Mouse (Mus musculus) left cerebral cortex, adult 2 months (tissue): Measurements from ENCODE around the gene Prrt2. TPM values are rescaled to one million over a fixed set of nuclear protein-coding genes. Genes with fewer than 3 reads are reported as not detected.
A peak's percentile ranks its signal among the peaks of the same experiment; 100 is the strongest.

Experiments
- DNase-seq, 2 experiments: peaks; one replicate each; pipeline ENCODE4 v3.0.0; 2021 to 2022; ENCODE audit warnings: low spot score in 2 of 2, mixed read lengths in 1 of 2; ENCODE audit errors: extremely low spot score in 1 of 2
- H3K27ac ChIP-seq: fragments of 200-600 bp; 2 replicates; pipeline ENCODE4 v1.8.1; 2022
- H3K4me3 ChIP-seq: fragments of 200-600 bp; 2 replicates; pipeline ENCODE4 v1.8.1; 2022
- CTCF ChIP-seq: fragments of 200-600 bp; IDR thresholded peaks from 2 replicates; pipeline ENCODE4 v1.8.1; 2022; ENCODE audit warnings: antibody characterized with exemption, mild to moderate bottlenecking, moderate library complexity
- intact Hi-C: fragments of 180-260 bp; cut with DNase I; formaldehyde crosslinking; loops from one replicate; pipeline ENCODE4 v1.15.1; 2025
- total RNA-seq, 2 experiments: library from RNA; stranded (reverse); gene quantifications; 2 replicates each; pipeline ENCODE4 v1.2.3; 2021

Prrt2 gene
- total RNA-seq, 2 experiments from 2014 or later = 214 to 216 TPM

DNA sequence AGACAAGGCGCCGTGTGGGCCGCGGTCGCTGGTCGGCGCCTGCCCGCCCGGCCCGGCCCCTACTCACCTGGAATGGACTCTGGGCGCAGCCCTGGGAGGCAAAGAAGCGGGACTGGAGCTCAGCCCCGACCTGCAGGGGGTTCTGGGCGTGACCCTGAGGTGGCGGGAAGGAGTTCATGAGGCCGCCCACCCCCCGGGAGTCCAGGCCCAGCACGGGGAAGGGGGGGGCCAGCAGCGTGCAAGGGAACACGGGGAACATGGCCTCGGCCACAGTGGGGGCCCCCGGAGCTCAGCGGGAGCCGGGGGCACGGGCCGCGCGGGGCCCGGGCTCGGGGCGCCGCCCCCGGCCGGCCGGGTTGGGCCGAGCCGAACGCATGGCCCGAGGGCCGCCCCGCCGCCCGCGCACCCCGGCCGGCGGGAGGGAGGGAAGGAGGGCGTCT, 5.2 kb upstream of the Prrt2 start:
- H3K4me3 ChIP-seq = peak overlapping the region; percentile 56
- peak; percentile 62 to 69 for DNase-seq
- no peak for TF ChIP-seq CTCF
- H3K27ac ChIP-seq = peak overlapping the region; percentile 97
- intact Hi-C loops = loop anchor here (2.0 to 5.0 kb wide), 2 partner anchors 75 to 144 kb away; partner anchors contain the start of genes Sez6l2 and Taok2

DNA sequence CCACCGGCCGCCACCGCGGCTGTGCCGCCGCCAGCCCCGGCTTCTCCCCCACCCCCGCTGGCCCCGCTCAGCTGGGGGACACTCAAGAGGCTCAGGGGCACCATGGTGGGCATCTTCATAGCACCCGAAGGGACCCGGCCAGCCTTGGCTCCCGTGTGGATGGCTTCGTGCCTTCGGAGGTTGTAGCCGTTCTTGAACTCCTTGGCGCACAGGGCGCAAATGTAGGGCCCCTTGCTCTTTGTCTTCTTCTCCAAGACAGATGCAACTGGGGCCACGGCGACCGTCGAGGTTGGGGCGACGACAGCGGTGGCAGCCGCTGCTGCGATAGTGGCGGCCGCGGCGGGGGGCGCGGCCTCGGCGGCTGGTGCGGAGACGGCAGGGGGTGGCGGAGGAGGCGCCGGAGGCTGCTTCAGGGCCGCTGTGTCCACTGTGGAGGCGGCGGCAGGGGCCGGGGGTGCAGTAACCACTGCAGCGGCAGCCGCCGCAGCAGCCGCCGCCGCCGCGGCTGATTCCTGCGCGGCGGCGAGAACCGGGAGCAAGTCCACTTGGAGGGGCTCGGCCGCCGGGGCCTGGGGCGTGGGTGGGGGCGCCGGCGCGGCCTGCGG, 4.6 kb upstream of the Prrt2 start:
- peak; percentile 47 to 52 for DNase-seq
- TF ChIP-seq CTCF = no peak
- Histone ChIP-seq H3K27ac (peak overlapping the region; percentile 97), H3K4me3 (peak overlapping the region; percentile 56)
- intact Hi-C loops = loop anchor here (2.0 to 5.0 kb wide), 2 partner anchors 75 to 143 kb away; partner anchors contain the start of genes Sez6l2 and Taok2

DNA sequence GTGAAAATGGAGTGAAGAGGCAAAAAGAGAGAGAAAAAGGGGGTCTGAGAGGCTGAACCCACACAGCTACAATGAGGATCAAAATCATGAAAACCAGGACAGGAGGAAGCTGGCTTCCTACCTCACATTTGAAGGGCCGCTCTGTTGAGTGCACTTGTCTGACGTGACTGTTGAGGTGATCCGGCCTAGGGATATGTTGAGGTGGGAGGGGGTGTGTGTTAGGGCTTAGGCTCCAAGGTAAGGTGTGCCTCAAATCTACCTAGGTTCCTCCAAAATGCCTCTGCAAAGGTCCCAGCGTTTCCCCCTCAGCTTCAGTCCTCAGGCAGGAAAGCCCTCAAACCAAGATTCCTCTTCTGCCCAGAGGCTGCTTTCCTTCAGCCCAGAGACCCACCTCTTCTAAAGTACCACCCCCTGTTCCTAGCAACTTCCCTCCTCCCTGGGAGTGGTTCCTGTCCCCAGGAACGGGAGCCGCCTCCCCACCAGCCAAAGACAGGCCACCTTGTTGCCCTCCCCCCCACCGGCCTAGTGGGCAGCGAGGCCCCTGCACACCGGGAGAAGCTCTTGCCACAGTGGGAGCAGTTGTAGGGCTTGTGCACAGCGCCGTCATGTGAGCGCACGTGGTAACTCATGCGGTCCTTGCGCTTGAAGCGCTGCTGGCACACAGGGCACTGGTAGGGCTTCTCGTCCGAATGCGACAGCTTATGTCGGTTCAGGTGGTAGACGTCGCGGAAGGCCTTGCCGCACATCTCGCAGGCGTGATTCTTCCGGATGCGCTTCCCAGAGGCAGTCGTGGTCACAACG, 3.9 kb upstream of the Prrt2 start:
- H3K27ac ChIP-seq = peak overlapping the region; percentile 97
- peak overlapping the region; percentile 56 for H3K4me3 ChIP-seq
- peak; percentile 78 for DNase-seq
- intact Hi-C loops = loop anchor here (5.0 kb wide), 2 partner anchors 143 to 203 kb away; partner anchors contain the start of gene Taok2
- peak; percentile 45 for TF ChIP-seq CTCF

DNA sequence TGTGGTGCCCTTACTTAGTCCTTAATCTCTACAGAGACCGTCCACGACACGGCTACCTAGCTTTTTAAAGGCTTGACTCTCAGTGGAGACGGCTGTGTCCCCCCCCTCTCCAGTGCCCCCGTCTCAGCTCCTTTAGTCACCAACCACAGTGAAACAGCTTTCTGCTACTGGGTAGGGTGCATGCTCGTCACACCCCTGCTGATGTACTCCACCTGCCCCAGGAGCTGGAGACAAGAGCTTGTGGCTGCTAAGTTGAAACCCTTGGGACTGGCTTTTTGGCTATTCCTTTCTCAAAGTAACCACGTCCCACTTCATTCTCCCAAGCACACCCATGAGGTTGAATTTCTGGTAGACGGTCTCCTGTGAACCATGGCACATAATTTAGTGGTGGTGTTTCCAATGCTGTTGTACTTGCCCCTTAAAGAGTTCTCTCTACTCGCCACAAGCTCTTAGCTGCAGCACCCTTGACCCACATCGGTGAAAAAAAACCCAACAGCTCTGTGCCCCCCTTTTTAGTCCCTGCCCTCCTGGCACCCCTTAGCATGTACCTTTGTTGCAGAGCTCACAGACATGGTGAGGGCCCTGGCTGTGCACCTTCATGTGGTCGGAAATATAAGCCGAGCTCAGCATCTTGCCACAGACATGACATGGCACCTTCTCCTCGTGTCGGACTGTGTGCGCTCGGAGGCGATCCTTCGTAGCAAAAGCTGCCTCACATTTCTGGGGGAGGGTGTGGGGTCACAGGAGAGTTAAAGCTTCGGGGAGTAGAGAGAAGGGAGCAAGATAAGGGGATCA, 3.1 kb upstream of the Prrt2 start:
- intact Hi-C loops = loop anchor here (5.0 kb wide), 1 partner anchor 202 kb away; no protein-coding TSS in a partner anchor
- Histone ChIP-seq H3K27ac (peak overlapping the region; percentile 97), H3K4me3 (peak overlapping the region; percentile 56)
- no peak for DNase-seq
- TF ChIP-seq CTCF = no peak

DNA sequence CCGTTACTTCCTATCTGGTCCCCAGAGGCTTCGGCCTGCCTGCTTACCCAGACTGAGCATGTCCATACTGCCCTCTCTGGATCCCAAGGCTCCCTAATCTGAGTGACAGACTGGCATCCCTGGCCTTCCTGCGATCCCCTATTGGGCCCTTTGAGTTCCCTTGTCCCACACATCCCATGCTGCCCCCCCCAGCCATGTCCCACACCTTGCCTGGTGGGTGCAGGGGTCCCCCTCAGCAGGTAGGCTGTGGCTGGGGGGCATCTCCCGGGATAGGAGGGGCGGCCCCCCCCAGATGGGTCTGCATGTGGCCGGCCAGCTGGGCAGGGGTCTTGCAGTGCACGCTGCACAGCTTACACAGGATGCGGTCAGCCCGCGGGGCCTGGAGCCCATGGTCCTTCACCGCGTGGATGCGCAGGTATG, 2.3 kb upstream of the Prrt2 start:
- H3K27ac ChIP-seq = peak overlapping the region; percentile 95
- peak in 1 of 2 experiments; percentile 19 for DNase-seq
- H3K4me3 ChIP-seq = peak overlapping the region; percentile 56
- no peak for TF ChIP-seq CTCF
- intact Hi-C loops = loop anchor here (5.0 kb wide), 1 partner anchor 201 kb away; no protein-coding TSS in a partner anchor

DNA sequence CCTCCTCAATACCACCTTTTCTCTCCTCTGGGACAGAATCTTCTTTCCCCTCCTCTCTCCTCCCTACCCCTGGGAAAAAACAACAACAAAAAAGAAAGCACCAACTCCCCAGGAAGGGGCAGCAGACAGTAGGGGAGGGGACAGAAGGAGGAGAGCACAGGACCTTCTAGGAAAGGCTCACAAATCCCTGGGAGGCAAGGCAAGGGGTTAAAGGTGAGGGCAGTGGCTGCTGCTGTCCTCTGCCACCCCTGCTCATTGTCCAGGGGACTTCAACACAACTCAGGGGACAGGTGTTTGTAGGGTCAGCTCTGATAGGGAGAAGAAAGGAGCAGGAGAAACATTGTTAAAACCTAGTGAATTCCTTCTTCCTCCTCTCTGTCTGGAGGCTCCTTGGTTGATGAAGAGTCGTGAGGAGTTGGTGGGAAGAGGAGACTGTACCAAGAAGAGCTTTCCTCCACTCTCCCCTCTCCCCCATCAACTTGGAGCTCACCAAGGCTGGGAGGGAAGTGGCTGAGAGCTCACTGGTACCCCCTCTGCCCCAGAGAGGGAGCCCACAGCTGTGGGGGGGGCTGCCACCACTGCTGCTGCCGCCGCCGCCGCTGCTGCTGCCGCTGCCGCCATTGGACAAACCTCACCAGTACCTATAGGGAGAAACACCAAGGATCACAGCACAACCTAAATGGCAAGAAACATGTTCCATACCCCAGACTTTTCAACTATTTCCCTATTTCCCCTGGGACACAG, 1.7 kb upstream of the Prrt2 start:
- Histone ChIP-seq H3K4me3 (no peak overlapping the region), H3K27ac (peak overlapping the region; percentile 95)
- DNase-seq = no peak
- intact Hi-C loops = loop anchor here (5.0 kb wide), 1 partner anchor 200 kb away; no protein-coding TSS in a partner anchor
- TF ChIP-seq CTCF = no peak

DNA sequence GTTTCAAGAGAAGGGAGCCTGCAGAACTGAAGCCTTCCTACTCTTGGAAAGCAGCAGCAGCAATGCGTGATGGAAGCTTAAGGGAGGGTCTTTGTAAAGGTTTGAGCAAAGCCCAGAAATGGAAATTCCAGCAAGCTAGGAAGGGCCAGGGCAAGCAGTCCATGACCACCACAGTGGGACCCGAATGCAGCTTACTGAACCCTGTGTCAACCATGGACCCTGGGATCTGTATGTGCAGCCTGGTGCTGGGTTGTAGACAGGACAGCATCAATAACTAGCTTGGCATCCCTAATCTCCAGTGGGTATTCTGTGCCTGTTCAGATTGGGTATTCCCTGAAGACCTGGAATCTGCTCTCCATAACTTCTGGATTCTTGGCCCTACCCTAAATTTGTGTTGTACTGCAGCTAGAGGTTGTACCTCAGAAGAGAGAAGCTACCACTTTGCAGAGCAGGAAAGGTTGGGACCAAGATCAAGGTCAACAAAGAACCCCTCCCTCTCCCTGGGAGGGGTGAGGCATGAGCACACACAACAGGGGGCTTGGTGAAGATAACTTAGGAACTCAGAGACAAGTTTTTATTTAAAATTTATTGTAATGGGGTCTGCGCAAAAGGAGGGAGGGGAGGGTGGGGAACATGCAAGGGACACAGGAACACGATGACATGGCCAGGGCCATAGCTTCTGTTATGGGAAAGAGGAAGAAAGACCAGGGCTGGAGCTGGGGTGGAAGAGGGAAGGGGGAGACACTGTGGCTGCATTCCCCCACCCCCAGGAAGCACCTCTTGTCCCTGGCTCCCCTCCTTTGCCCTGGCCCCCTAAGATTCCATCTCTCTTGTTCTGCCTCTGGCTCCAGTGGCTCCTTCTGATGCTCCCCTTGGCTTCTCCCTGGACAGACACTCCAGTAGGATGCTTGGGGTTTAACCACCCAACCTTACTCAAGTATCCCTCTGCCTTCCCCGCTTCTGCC, 834 bp upstream of the Prrt2 start:
- TF ChIP-seq CTCF = no peak
- intact Hi-C loops = loop anchor here (5.0 kb wide), 1 partner anchor 200 kb away; no protein-coding TSS in a partner anchor
- Histone ChIP-seq H3K4me3 (peak overlapping the region; percentile 69), H3K27ac (peak overlapping the region; percentile 95)
- DNase-seq = no peak

DNA sequence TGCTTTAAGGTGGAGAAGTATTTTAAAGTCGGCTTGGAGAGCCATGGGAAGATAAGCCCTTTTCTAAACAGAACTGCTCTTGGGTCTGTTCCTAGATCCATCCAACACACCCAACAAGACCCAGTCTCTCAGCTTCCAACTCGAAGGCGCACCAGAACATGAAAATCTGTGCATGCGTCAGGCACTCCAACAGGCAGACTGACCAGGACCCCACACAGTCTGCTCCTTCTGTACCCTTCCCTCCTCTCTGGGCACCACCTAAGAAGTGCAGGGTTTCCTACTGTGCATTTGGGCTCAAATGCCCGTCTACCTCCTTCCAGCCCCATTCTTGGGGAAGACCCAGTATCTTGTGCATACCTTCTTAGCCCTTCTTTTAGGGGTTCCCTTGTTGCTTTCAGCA, 520 bp downstream of the Prrt2 start:
- Histone ChIP-seq H3K4me3 (peak overlapping the region; percentile 69), H3K27ac (peak overlapping the region; percentile 95)
- no peak for TF ChIP-seq CTCF
- intact Hi-C loops = loop anchor here (5.0 kb wide), 1 partner anchor 198 kb away; no protein-coding TSS in a partner anchor
- peak in 1 of 2 experiments; percentile 32 for DNase-seq

DNA sequence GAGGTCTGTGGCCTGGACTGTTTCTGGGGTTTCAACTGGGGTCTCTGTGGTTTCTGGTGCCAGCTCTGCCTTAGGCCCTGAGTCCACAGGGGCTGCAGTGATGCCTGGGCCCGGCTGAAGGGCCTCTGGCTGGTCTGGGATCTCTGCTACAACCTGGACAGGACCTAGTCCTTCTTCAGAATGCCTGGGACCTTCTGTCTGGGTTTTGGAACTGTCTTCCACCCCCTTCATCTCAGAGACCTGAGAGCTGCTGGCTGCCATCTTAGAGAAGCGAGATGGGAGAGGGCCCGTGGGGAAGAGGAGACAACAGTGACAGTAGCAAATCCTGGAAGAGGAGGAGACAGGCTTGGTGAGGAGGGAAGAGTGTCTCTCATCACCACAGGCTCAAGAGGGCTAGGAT, 980 bp downstream of the Prrt2 start:
- peak; percentile 23 to 33 for DNase-seq
- intact Hi-C loops = loop anchor here (5.0 kb wide), 1 partner anchor 198 kb away; no protein-coding TSS in a partner anchor
- H3K4me3 ChIP-seq = peak overlapping the region; percentile 69
- H3K27ac ChIP-seq = peak overlapping the region; percentile 95
- TF ChIP-seq CTCF = no peak
